20 mouse cellular contexts compared by ENCODE assay signal in the genomic region with DNA sequence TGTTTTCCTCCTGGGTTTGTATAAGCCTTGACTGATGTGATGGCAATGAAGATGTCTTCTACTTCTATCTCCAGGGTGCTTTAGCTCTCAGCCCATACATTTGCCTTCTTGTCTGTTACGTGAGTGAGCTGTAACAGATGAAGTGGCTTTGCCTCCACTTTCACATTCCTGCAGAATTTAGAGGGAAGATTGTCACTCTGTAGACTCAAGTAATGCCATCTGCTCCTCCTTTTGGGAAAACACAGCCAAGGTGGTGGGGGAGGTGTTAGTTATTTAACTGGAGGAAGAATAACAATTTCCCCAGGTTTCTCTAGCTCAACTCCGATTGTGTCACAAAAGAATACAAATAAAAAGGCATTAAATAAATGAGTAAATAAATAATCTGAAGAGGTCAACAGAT.
DNase-seq lines count a peak whose midpoint lies in the region; ATAC-seq and TF ChIP-seq lines count a peak whose summit lies in the region.
"Had no signal": no experiment of that assay in that cellular context is flagged by ENCODE, and none has a peak within 500 bp of the region (broad histone marks: within the 10 kb centered on the region; RNA-seq: fewer than 3 reads in every experiment).

No protein-coding gene starts in this region.

- no peaks in the 10 kb centered on the region for H3K9me3 ChIP-seq in midbrain, postnatal 0 days (ENCODE audit: low read length)
- H3K9me3 ChIP-seq in midbrain, embryonic 11.5 days (ENCODE audit: control insufficient read depth, low read length): no peaks in the 10 kb centered on the region
- H3K9me3 ChIP-seq: embryonic facial prominence, embryonic 10.5 days; heart, embryonic 12.5 days; hindbrain, embryonic 10.5 days had no signal

- H3K27ac ChIP-seq in midbrain, postnatal 0 days (ENCODE audit: low read depth, low read length): no peak overlapping the region
- H3K27ac ChIP-seq in midbrain, embryonic 11.5 days (ENCODE audit: low read depth, low read length): no peak overlapping the region
- H3K27ac ChIP-seq: embryonic facial prominence, embryonic 10.5 days; hindbrain, embryonic 10.5 days; liver, embryonic 14.5 days; macrophage had no signal

- no peaks in the 10 kb centered on the region for H3K36me3 ChIP-seq in midbrain, postnatal 0 days (ENCODE audit: insufficient read depth, low read length)
- H3K36me3 ChIP-seq in midbrain, embryonic 11.5 days (ENCODE audit: control insufficient read depth, insufficient read depth, low read length): no peaks in the 10 kb centered on the region
- H3K36me3 ChIP-seq: embryonic facial prominence, embryonic 10.5 days; heart, embryonic 12.5 days; hindbrain, embryonic 10.5 days had no signal

- no peak overlapping the region for H3K4me3 ChIP-seq in midbrain, postnatal 0 days (ENCODE audit: low read depth, low read length)
- no peak overlapping the region for H3K4me3 ChIP-seq in midbrain, embryonic 11.5 days (ENCODE audit: low read depth, low read length)
- H3K4me3 ChIP-seq: embryonic facial prominence, embryonic 10.5 days; heart, embryonic 12.5 days; hindbrain, embryonic 10.5 days had no signal

- DNase-seq in cerebellum, postnatal 4 days (ENCODE audit: low spot score in 2 of 2): no peak
- DNase-seq in midbrain, postnatal 0 days (ENCODE audit: low spot score): peak; percentile 55
- no peak for DNase-seq in midbrain, embryonic 11.5 days (ENCODE audit: low spot score, missing footprints)
- DNase-seq in cerebellum, adult 9-11 months: peak; percentile 36
- no peak for DNase-seq in adrenal gland, adult 8-10 months
- DNase-seq in lung, postnatal 10 days: no peak
- no peak for DNase-seq in adrenal gland, postnatal 4 days (ENCODE audit: low spot score in 2 of 2)
- DNase-seq: adrenal gland, postnatal 14 days; heart, postnatal 10 days; kidney, postnatal 25 days; lung, embryonic 14.5 days; thymus, adult 2 months had no signal

- ATAC-seq in cerebellum, adult (ENCODE audit: insufficient number of reproducible peaks, low FRiP score, low TSS enrichment): peak; percentile 88
- ATAC-seq in midbrain, postnatal 0 days (ENCODE audit: low FRiP score): no peak
- ATAC-seq in midbrain, embryonic 11.5 days (ENCODE audit: low FRiP score): no peak
- ATAC-seq: intestine, postnatal 0 days; midbrain, embryonic 16.5 days had no signal

- no peaks in the 10 kb centered on the region for H3K4me1 ChIP-seq in midbrain, postnatal 0 days (ENCODE audit: insufficient read depth, low read length)
- no peaks in the 10 kb centered on the region for H3K4me1 ChIP-seq in midbrain, embryonic 11.5 days (ENCODE audit: control insufficient read depth, insufficient read depth, low read length)
- H3K4me1 ChIP-seq: embryonic facial prominence, embryonic 10.5 days; heart, embryonic 12.5 days; hindbrain, embryonic 10.5 days had no signal

- 75% methylated on average over 2 of the region's 2 CpGs for WGBS in midbrain, postnatal 0 days
- 64% methylated on average over 2 of the region's 2 CpGs for WGBS in midbrain, embryonic 11.5 days

- no peak overlapping the region for H3K4me2 ChIP-seq in midbrain, postnatal 0 days (ENCODE audit: low read depth, low read length, poor library complexity, severe bottlenecking)
- no peak overlapping the region for H3K4me2 ChIP-seq in midbrain, embryonic 11.5 days
- H3K4me2 ChIP-seq: heart, embryonic 12.5 days; lung, embryonic 14.5 days had no signal

- no peaks in the 10 kb centered on the region for H3K27me3 ChIP-seq in midbrain, postnatal 0 days (ENCODE audit: insufficient read depth, low read length)
- no peaks in the 10 kb centered on the region for H3K27me3 ChIP-seq in midbrain, embryonic 11.5 days (ENCODE audit: control insufficient read depth, insufficient read depth, low read length)
- H3K27me3 ChIP-seq: heart, embryonic 12.5 days had no signal

- no peak for TF ChIP-seq CTCF in midbrain, postnatal 0 days (IDR thresholded peaks at IDR 0.05)

- H3K9ac ChIP-seq in midbrain, postnatal 0 days (replicated peaks; ENCODE audit: low read length, poor library complexity, severe bottlenecking): no peak overlapping the region
- H3K9ac ChIP-seq in midbrain, embryonic 11.5 days (ENCODE audit: low read length): no peak overlapping the region
- H3K9ac ChIP-seq: heart, embryonic 12.5 days; liver, embryonic 14.5 days; lung, embryonic 14.5 days had no signal

Comparison
In these comparisons a context has a peak if more than half of its experiments do, and no peak if none do; other contexts are left out.
1. DNase-seq: peak in midbrain, postnatal 0 days (single experiment) and cerebellum, adult 9-11 months (single experiment); none in cerebellum, postnatal 4 days (0 of 2), midbrain, embryonic 11.5 days (single experiment), adrenal gland, adult 8-10 months (single experiment), lung, postnatal 10 days (single experiment) and adrenal gland, postnatal 4 days (0 of 2).